Mouse (Mus musculus) cortical plate, adult 2 months (tissue): ENCODE results near the gene Cpeb2.

Experiments
- CTCF ChIP-seq: fragments of 200-500 bp; IDR thresholded peaks from 2 replicates; pipeline ENCODE4 v1.5.1; 2011; ENCODE audit warnings: mild to moderate bottlenecking, control low read depth, low read length; ENCODE audit not compliant: insufficient read depth; ENCODE audit errors: extremely low read depth
- POLR2A ChIP-seq: fragments of 200-500 bp; IDR thresholded peaks from 2 replicates; pipeline ENCODE4 v1.6.1; 2011; ENCODE audit warnings: mild to moderate bottlenecking, low read length, control low read depth; ENCODE audit not compliant: insufficient read depth; ENCODE audit errors: extremely low read depth

GRCm38 (mm10) chr5:43285756-43286155, 52.8 kb downstream of the Cpeb2 start:
- TF ChIP-seq CTCF (no peak), POLR2A (no peak)
